Mouse (Mus musculus) neutrophil, adult 65 days (primary cell): ENCODE data around the gene Gbp10. TPM values are rescaled to one million over a fixed set of nuclear protein-coding genes. Genes with fewer than 3 reads are reported as not detected.

Experiments
- total RNA-seq: library from RNA; stranded (reverse); gene quantifications from 2 replicates; pipeline ENCODE4 v1.2.4, GENCODE M21; 2023

The Gbp10 gene
- total RNA-seq: not detected in 2 replicates

DNA sequence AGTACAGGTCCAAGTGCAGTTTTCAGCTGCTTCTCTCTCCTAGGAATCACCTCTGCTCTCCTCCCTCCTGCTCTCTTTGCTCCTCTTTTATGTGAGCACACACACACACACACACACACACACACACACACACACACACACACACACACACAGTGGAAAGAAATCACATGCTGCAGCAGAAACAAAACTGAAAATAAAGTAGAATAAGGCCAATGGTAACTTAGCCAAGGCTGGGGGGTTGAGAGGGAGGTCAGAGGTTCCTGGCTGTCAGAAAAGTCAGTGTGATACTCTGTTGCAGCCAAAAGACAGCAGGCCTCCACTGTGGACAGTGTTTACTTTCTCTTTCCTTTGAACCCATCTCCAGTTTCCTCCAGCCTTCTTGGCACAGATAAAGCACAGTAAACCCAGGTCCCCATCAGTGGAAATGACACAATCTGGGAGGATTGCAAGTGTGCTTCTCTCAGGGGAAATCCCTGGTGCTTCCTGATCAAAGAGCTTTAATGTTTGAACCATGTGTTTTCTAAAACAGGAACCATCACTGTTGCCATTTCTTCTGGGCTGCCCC, at the start of gene Gbp10:
Gene Gbp10 (minus strand): TSS at position 51 of the 565 bp plus-strand sequence.

Other genes with a start within 250 kb of the Gbp10 start
- gene Gbp9, start 100.0 kb downstream of the Gbp10 start, total RNA-seq: 6.3 and 7.1 TPM in 2 replicates
- 0.57 and 0.91 TPM in 2 replicates for gene Gbp8, start 100.0 kb downstream of the Gbp10 start, total RNA-seq
- gene Gbp4, start 99.9 kb downstream of the Gbp10 start, total RNA-seq: 0.79 and 1.4 TPM in 2 replicates
- not detected in 2 replicates for gene Gm43302, start 54.2 kb upstream of the Gbp10 start, total RNA-seq
- gene Gbp6, start 54.2 kb upstream of the Gbp10 start, total RNA-seq: 0.20 TPM in 1 of 2 replicates, not detected in the other
- gene Lrrc8b, start 176.2 kb upstream of the Gbp10 start, total RNA-seq: 7.7 and 8.8 TPM in 2 replicates